Mouse (Mus musculus) gastrocnemius, postnatal 36 days (tissue): ENCODE measurements around the gene Snd1. TPM values are rescaled to one million over a fixed set of nuclear protein-coding genes. Genes with fewer than 3 reads are reported as not detected.

Source experiments
- DNase-seq, 2 experiments: peaks; one replicate each; pipeline ENCODE4 v3.0.0; 2022
- intact Hi-C: fragments of 180-260 bp; cut with DNase I; formaldehyde crosslinking; loops from one replicate; pipeline ENCODE4 v1.15.1; 2025
- total RNA-seq, 2 experiments: library from RNA; stranded (reverse); gene quantifications; 2 replicates each; pipeline ENCODE4 v1.2.3; 2021

Snd1 gene
- total RNA-seq, 2 experiments from 2014 or later: 38.8 to 38.9 TPM

DNA sequence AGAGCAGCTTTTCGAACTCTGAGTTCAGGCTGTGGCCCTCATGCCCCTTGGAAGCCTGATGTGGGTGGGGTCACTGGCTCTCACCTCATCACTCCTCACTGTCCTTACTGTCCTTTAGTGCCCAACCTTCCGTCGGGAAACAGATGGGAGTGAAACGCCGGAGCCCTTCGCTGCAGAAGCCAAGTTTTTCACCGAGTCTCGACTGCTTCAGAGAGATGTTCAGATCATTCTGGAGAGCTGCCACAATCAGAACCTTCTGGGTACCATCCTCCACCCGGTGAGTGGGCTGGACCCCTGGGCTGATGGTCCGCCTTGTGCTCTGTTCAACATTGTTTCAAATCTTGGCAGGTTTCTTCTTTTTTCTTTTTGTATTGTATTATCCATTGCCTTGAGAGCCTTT is 52.5 kb downstream of the Snd1 start:
- intact Hi-C loops: no loop called here
- DNase-seq: no peak

DNA sequence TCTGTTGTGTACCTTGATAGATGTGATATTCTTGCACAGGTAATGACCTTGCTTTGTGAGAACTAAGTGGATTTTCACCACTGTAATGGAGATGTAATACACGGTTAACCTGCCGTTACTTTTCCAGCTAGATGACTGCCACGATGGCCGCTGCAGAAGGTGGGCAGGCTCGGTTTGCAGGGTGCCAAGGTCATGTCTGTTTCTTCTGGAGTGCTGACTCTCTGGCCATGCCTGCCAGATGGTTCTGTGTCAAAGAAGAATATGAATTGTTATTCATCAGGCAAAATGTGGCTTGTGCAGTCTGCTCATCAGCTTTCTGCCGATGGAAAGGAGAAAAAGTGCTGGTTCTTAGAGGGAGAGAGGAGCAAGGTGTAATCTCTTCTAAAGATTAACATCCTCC is 53.3 kb downstream of the Snd1 start:
- no peak for DNase-seq
- intact Hi-C loops: no loop called here

DNA sequence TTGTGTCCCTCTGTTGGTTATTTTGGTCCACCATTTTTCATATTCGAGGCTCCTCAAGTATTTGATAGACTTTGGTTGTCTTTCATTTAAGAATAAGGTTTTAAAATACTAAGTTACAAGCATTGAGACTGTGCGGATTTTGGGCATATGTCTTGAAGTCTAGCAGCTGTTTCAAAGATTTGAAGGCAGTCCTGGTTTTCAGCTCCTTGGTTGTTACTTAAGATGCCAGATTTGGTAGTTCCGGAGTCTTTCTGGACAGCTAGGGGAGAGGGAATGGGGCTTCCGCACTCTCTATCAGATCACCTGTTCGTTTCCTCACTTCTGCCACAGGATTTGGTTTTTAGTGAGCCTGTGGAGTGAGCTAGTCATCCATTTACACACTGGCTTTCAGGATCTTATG is 61.5 kb downstream of the Snd1 start:
- no peak for DNase-seq
- intact Hi-C loops: loop anchor here (10.0 kb wide), 1 partner anchor 608 kb away; no protein-coding TSS in a partner anchor

DNA sequence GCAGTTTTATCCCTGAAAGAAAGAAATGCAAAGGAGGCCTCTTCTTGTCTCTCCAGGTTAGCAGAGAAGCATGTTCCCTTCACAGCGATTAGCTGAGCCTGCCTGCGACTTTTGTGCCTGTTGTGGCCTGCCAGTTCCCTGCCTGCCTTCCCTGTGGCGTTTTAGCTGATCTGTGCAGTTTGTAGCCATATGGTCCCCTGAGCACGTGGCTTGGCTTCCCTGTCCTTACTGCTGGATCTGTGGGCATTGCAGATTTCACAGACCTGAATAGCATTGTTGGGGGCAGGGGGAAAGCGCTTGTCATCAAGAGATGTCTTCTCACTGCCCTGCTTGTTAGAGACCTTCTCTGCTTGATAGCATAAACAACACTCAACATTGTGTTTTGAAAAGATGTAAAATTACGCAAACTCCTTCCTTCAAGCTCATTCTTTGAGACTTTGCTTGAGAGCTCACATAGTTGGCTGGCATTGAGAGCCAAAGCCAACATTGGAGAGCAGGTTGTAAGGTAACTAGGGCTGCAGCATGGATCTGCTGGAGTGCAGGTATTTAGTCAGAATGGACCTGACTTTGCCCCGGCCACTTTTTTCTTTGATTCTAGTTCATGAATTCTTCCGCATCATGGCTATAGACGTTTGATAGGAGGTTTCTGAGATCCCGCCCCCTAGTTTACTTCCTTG is 63.0 kb downstream of the Snd1 start:
- DNase-seq: no peak
- intact Hi-C loops: loop anchor here (10.0 kb wide), 1 partner anchor 607 kb away; no protein-coding TSS in a partner anchor

- intact Hi-C loops: no loop called here
- no peak for DNase-seq
Measured at GRCm38 (mm10) chr6:28542298-28542701, 67.4 kb downstream of the Snd1 start.

DNA sequence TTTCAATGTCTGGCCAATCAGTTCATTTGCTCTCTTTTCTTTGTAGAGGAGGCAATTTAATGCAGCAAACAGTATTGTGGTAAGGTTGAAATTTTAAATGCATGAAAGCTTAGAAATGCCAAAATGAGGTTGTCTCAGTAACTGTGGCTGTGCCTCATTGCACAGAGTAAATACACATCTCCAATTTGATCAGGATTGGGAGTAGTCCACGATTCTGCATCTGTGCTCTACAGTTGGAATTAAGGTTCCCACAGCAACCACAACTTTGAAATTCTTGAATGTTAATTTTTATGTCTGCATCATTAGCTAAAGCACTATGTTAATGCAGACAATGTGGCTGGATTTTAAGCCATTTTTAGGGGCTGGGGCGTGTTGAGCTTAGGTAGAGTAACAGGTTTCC is 72.0 kb downstream of the Snd1 start:
- intact Hi-C loops: no loop called here
- DNase-seq: no peak

DNA sequence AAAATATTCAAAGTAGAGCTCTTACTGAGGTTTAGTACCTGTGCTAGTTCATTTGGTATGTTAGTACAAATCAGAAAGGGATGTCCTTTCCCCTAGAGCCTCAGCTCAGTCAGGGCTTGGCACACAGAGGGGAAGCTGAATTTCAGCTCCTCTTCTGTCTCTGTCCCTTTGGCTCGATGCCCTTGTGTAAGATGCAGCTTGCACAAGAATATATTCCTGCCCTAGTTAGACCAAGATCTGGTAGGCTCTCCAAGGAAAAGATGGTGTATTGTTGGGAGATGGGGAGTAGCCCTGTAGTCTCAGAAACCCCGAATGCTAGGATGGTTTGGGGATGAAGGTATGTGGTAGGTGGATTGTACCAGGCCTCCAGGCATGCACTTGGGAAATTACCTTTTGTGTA is 74.4 kb downstream of the Snd1 start:
- DNase-seq: no peak
- intact Hi-C loops: no loop called here

DNA sequence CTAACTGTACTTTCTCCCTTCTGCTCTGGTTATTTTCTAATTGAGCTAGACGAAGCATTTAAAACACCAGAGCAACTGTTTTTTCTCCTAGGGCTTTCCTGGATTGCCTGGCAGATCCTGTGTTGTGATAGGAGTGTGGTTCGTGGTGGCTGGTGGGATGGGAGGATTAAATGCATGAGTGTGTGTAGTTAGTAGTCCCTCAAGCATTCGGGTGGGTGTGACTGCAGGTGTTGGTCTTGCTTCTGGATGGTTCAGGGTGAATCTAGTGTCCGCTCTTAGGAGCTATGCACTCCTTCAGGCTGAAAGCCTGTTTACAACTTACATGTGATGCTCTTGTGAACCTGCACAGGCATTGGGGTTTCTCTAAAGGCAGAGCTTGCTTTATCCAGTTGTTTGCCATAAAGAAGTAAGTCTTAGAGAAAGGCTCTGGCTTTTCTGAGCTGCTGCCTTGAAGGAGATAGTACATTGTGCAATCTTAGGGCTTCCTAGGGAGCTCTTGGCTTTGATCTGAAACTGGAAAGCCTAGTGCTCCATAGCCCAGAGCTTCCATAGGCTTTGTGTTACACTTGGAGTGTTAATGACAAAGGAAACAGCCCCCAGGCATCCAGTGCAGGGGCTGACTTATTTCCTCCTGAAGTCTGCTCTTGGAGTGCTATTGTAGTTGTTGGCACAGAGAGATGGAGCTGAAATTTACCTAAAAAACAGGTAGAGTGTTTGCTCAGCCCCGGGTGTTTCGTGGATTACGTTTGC is 75.5 kb downstream of the Snd1 start:
- no peak for DNase-seq
- intact Hi-C loops: no loop called here

DNA sequence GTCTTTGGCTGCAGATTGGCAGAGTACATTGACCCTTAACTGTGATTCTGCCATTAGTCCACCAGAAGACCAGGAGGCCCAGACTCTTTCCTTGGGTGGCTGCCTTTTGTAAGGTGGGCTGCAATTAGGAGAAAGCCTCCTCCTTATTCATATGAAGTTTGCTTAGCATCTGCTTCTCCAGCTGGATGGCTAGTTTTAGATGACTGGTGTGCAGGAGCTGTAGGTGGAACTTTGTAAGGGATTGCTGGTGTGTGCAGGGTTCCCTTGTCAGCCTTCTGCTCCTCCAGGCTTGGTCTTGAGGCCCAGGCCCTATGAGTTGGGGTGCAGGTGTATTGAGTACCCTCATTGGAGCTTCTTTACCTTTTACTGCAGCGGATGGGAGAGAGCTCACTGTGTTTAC is 79.5 kb downstream of the Snd1 start:
- no peak for DNase-seq
- intact Hi-C loops: no loop called here

GRCm38 (mm10) chr6:28555002-28555401 is 80.1 kb downstream of the Snd1 start:
- intact Hi-C loops: no loop called here
- no peak for DNase-seq

DNA sequence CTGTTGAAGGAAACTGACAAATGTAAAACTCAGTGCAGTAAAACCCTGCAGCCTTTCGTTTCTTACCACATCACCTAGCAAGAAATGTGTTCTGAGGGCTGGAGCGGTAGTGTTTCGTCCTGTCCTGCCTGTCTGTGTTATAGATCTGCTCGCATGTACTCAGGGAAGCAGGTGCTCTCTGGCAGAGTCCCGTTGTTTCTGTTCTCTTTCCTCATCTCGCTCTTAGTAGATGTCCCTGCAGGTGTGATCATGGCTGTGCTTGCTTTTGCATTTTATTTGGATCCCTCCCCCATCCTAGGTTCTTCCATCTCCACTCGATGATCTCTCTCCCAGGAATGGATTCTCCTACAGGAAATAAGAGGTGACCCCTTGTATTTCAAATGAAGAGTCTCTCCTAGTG is 80.5 kb downstream of the Snd1 start:
- no peak for DNase-seq
- intact Hi-C loops: no loop called here

GRCm38 (mm10) chr6:28557728-28558127 is 82.8 kb downstream of the Snd1 start:
- intact Hi-C loops: no loop called here
- DNase-seq: no peak

DNA sequence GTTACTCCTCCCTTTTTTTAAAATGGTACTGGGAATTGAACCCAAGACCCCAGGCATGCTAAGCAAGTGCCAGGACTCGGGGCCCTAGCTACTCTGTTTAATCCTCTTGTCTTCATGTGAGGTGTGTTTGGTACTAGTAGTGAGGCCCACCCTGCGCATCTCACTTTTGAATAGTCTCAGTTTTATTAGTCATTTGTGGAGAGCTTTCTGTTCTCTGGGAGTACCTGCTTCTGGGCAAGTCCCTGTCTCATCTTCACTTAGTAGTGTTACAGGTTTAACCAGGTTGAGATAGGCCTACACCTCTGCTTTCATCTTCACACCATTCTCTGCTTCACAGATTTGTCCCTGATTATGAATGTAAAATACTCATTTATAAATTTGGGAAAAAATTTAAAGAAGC is 84.5 kb downstream of the Snd1 start:
- no peak for DNase-seq
- intact Hi-C loops: no loop called here

DNA sequence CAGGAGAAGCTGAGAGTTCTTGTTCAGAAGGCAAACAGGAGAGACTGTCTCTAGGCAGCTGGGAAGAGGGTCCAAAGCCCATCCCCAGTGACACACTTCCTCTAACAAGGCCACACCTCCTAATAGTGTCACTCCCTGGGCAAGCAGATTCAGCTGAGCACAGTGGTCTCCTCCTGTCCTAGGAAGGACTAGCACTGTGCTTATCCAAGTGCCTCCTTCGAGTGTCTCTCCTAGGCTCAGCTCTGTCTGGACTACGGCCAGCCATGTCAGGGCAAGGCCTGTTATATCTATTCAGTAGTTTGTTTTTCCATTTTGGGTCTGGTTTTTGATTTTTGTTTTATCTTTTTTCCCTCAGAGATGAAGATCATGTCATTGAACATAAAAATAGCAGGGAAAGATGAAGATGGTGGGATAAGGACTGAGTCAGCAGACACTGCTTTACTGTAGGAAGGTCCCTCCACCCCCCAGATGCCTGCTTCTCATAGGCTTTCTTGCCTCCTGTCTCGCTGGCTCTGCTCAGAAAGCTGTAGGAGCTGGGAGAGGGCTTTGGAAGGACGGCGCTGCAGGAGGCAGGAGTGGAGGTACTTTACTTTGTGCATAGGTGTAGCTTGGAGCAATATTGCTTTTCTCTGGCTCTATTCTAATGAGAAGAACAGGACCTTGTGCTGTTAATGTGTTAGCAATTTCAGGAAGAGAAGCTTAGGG is 86.5 kb downstream of the Snd1 start:
- no peak for DNase-seq
- intact Hi-C loops: no loop called here

GRCm38 (mm10) chr6:28562323-28563044 is 87.5 kb downstream of the Snd1 start:
- no peak for DNase-seq
- intact Hi-C loops: no loop called here

DNA sequence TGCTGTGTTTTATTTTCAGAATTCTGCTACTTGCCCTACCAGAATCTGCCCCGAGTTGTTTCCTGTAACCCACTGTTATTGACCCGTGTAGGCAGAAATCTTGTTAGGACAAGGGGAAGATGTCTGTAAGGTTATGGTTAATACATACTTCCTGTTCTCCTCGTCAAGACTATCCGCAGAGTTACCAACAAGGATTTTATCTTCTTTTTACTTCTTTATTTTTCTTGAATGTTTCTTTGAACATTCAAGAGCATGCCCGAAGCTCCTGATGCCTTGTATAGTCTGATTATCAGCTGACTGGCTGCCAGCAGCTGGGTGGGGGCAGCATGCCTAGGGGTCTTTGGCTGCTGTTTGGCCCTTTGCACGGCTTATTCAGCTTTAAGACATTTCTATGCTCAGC is 93.0 kb downstream of the Snd1 start:
- no peak for DNase-seq
- intact Hi-C loops: no loop called here

DNA sequence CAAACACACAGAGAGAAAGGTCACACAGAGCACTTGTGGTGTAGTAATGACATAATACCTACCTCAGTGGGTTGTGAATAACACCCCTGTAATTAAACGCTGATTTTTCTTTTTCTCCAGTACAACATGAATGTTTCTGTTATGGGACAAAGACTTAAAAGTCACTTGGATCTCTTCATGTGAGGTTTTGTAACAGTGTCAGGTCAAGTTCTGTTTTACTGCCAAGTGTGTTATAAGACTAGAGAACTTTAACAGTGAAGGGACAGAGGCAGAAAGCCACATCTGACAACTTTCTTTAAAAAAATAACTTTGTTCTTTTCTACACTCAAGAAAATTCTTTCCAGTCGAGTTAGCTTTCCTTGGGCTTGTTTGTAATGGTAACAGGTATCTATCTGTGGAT is 97.0 kb downstream of the Snd1 start:
- intact Hi-C loops: no loop called here
- no peak for DNase-seq

DNA sequence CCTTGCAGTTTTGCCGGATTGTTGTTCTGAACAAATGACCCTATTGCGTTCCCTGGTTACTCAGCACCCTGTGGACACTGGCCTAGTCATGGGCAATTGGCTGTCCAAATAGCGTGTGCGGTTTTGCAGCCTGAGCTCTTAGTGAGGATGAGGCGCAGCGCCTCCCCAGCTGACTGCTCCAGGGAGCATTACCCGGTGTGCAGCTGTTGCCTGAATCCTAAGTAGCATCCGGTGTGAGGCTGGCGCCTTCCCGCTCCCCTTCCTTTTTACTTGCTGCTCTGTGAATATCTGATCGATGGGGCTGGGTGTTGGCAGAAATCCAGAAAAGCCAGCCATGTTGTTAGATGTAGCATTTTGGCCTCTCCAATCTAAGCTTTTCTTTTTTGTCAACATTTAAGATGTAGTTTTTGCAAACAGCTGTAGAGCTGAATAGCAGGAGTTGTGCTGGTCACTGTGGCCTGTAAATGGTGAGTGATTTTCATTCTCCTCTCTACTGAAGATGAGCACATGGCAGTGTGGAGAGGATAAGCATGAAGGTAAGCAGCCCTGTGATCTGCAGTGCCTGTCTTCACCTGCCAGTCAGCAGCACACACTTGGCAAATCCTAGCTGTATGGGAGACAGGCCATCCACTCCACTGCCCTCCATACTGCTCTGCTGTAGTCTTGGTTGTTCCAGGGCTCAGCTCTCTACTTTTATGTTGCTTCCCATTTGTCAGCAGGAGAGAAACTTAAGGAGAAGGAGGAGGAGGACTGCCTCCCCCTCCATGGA is 98.2 kb downstream of the Snd1 start:
- intact Hi-C loops: no loop called here
- DNase-seq: no peak

GRCm38 (mm10) chr6:28576356-28577264 is 101.7 kb downstream of the Snd1 start:
- intact Hi-C loops: no loop called here
- DNase-seq: no peak
